Mouse (Mus musculus): ENCODE results near the gene Ltf.

GRCm38 (mm10) chr9:111086995-111087606 lies 68.0 kb downstream of the Ltf start:
- no peak for TF ChIP-seq CTCF (IDR thresholded peaks at IDR 0.05; ENCODE audit: low read depth)
- TF ChIP-seq EP300 (IDR thresholded peaks at IDR 0.05; ENCODE audit: low read depth) = no peak
